Mouse (Mus musculus): ENCODE measurements around the gene Gpr45. TPM values are rescaled to one million over a fixed set of nuclear protein-coding genes. Genes with fewer than 3 reads are reported as not detected.

Gpr45 gene
- 15.0 and 15.2 TPM in 2 replicates for polyA plus RNA-seq (2014; fragmentation: Nextera tagmentation; extraction: Ambion mirVana)

DNA sequence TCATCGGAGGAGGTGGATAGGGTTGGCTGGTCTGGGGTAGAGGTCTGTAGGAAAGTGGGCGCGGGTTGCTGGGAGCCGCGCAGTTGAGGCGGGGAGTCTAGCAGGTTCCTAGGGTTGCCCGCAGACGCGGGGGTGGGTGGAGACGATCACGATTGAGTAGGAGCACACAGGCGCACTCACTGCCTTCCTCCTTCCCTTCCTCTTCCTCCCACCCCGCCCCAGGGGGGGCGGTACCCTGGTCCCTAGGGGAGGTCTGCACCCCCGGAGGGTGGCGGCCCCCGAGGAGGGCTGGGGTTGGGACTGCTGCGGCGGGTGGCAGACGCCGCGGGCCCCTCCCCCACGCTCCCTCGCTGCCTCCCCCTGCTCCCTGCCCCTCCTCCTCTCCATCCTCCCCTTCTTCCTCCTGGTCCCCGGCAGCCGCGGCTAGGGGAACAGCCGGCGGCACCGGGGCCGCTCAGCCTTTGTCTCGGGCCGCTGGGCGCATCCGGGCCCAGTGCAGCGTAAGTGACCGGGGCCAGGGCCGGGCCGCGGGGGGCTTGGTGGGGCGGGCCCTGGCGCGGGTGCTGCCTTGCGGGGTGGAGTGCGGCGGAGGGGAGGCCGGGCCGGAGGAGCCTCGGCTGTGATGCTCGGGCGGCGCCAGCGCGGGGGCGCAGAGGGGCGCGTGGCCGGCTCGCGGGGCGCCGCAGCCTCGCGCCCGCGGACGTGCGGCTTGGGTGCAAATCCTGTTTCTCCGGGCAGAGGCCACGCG lies at the start of gene Gpr45:
Gene Gpr45 (plus strand): TSS at position 139 of the 748 bp plus-strand sequence.
- 1% methylated on average over 50 of the region's 71 CpGs for WGBS
- ATAC-seq (replicated peaks; ENCODE audit: low FRiP score), result peak; percentile 91
- H3K4me3 ChIP-seq (ENCODE audit: low read depth, low read length), result peak within 1 kb of the TSS; percentile 82

DNA sequence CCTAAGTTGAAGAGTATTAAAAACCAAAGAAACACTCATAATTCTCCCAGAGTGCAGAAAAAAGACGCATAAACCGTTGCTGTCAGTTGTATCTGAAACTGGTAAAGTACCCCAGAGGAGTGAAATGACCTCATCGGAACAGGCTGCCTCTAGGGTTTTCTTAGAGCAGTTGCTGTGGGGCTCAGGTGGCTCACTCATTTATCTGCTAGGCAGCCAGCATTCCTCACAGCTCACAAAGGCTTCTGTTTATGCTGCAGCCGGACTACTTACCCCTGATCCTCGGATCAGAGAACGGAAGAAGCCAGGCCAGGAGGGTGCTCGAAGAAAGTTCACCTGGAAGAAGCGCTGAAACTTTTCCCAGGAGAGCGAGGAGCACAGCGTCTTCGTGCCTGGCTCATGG lies 47.5 kb upstream of the Gpr45 start:
- H3K4me3 ChIP-seq (ENCODE audit: low read depth, low read length), result no peak overlapping the region
- DNase-seq (ENCODE audit: low spot score) (no peak), ATAC-seq (replicated peaks; ENCODE audit: low FRiP score) (no peak)
- no peak overlapping the region for H3K4me2 ChIP-seq (ENCODE audit: low read depth, low read length, severe bottlenecking)
- H3K9ac ChIP-seq (ENCODE audit: low read length), result no peak overlapping the region
- WGBS, result 88% methylated on average over 11 of the region's 11 CpGs
- H3K4me1 ChIP-seq (replicated peaks; ENCODE audit: control insufficient read depth, insufficient read depth, low read length), result no peaks in the 10 kb centered on the region
- no peaks in the 10 kb centered on the region for H3K27me3 ChIP-seq (ENCODE audit: control insufficient read depth, insufficient read depth, low read length)
- no peak overlapping the region for H3K27ac ChIP-seq (ENCODE audit: low read depth, low read length)
- no peaks in the 10 kb centered on the region; the same call in 1 of the 2 replicates for H3K36me3 ChIP-seq (ENCODE audit: control insufficient read depth, insufficient read depth, low read length)
- no peaks in the 10 kb centered on the region for H3K9me3 ChIP-seq (ENCODE audit: control insufficient read depth, low read length)

More for the DNA sequence above, at the start of gene Gpr45:
- H3K36me3 ChIP-seq (ENCODE audit: control insufficient read depth, insufficient read depth, low read length), result no peaks in the 10 kb centered on the region
- DNase-seq (ENCODE audit: low spot score), result peak; percentile 88
- peak within 1 kb of the TSS; percentile 98 for H3K9ac ChIP-seq (ENCODE audit: low read length)
- H3K27me3 ChIP-seq (ENCODE audit: control insufficient read depth, insufficient read depth, low read length), result no peaks in the 10 kb centered on the region
- peak within 1 kb of the TSS; percentile 67 for H3K4me2 ChIP-seq (ENCODE audit: low read depth, low read length, severe bottlenecking)
- H3K9me3 ChIP-seq (ENCODE audit: control insufficient read depth, low read length), result no peaks in the 10 kb centered on the region
- H3K4me1 ChIP-seq (replicated peaks; ENCODE audit: control insufficient read depth, insufficient read depth, low read length), result no peaks in the 10 kb centered on the region; the same call in 1 of the 2 replicates
- peak within 1 kb of the TSS; percentile 74 for H3K27ac ChIP-seq (ENCODE audit: low read depth, low read length)

DNA sequence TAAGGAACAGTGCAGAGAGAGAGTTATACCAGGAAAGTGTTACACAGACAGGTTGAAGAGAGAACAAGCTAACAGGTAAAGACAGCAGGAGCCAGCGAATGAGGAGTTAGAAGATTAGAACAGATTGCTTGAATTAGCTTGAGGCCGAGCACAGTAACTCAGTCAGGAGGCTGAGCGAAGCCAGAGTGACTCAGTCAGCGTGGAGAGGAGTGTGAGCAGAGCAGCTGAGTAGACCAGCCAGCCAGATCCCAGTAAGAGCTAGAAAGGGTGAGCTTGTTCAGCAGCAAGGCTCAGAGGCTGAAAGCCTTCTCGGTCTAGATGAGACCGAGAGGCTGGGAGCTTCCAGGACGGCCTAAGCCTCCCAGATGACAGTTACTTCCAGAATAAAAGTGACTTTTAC lies 46.0 kb upstream of the Gpr45 start:
- Histone ChIP-seq H3K9ac (ENCODE audit: low read length) (no peak overlapping the region), H3K27ac (ENCODE audit: low read depth, low read length) (no peak overlapping the region), H3K4me2 (ENCODE audit: low read depth, low read length, severe bottlenecking) (no peak overlapping the region), H3K4me3 (ENCODE audit: low read depth, low read length) (no peak overlapping the region), H3K4me1 (replicated peaks; ENCODE audit: control insufficient read depth, insufficient read depth, low read length) (no peaks in the 10 kb centered on the region), H3K27me3 (ENCODE audit: control insufficient read depth, insufficient read depth, low read length) (no peaks in the 10 kb centered on the region), H3K9me3 (ENCODE audit: control insufficient read depth, low read length) (no peaks in the 10 kb centered on the region), H3K36me3 (ENCODE audit: control insufficient read depth, insufficient read depth, low read length) (no peaks in the 10 kb centered on the region)
- no peak for ATAC-seq (replicated peaks; ENCODE audit: low FRiP score)
- WGBS, result 78% methylated on average over 7 of the region's 7 CpGs
- DNase-seq (ENCODE audit: low spot score), result no peak

DNA sequence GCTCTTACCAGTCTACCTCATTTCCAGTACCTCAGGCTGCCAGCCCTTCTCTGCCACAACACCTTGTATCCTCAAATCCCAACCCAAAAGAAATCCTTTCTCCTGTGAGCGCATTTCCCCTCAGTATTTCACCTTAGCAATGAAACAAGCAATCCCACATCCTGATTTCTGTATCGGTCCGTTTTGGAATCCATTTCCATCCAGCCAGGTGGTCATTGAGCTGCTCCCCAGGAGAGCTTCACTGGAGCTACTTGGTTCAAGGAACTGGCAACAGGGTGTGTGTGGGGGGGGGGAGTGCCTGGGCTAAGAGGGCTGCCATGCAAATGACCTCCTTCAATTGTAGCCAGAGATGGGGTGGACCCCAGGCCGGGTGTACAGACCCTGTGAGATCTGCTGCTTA lies 45.5 kb upstream of the Gpr45 start:
- H3K27me3 ChIP-seq (ENCODE audit: control insufficient read depth, insufficient read depth, low read length), result no peaks in the 10 kb centered on the region
- H3K4me2 ChIP-seq (ENCODE audit: low read depth, low read length, severe bottlenecking), result no peak overlapping the region
- H3K27ac ChIP-seq (ENCODE audit: low read depth, low read length), result no peak overlapping the region
- ATAC-seq (replicated peaks; ENCODE audit: low FRiP score) (no peak), DNase-seq (ENCODE audit: low spot score) (no peak)
- H3K9ac ChIP-seq (ENCODE audit: low read length), result no peak overlapping the region
- no peaks in the 10 kb centered on the region for H3K9me3 ChIP-seq (ENCODE audit: control insufficient read depth, low read length)
- no peaks in the 10 kb centered on the region for H3K4me1 ChIP-seq (replicated peaks; ENCODE audit: control insufficient read depth, insufficient read depth, low read length)
- no peaks in the 10 kb centered on the region for H3K36me3 ChIP-seq (ENCODE audit: control insufficient read depth, insufficient read depth, low read length)
- H3K4me3 ChIP-seq (ENCODE audit: low read depth, low read length), result no peak overlapping the region
- WGBS, result 50% methylated on average over 4 of the region's 4 CpGs

- H3K4me3 ChIP-seq (ENCODE audit: low read depth, low read length), result no peak overlapping the region
- H3K9me3 ChIP-seq (ENCODE audit: control insufficient read depth, low read length), result no peaks in the 10 kb centered on the region
- peak; percentile 71 for ATAC-seq (replicated peaks; ENCODE audit: low FRiP score)
- no peaks in the 10 kb centered on the region for H3K27me3 ChIP-seq (ENCODE audit: control insufficient read depth, insufficient read depth, low read length)
- no peaks in the 10 kb centered on the region for H3K36me3 ChIP-seq (ENCODE audit: control insufficient read depth, insufficient read depth, low read length)
- no peaks in the 10 kb centered on the region for H3K4me1 ChIP-seq (replicated peaks; ENCODE audit: control insufficient read depth, insufficient read depth, low read length)
- no peak overlapping the region for H3K27ac ChIP-seq (ENCODE audit: low read depth, low read length)
- WGBS, result 18% methylated on average over 4 of the region's 4 CpGs
- DNase-seq (ENCODE audit: low spot score), result no peak
- H3K4me2 ChIP-seq (ENCODE audit: low read depth, low read length, severe bottlenecking), result no peak overlapping the region
- no peak overlapping the region for H3K9ac ChIP-seq (ENCODE audit: low read length)
These were observed 37.6 kb upstream of the Gpr45 start for GRCm38 (mm10) chr1:42915062-42915461.

- WGBS, result 83% methylated on average over 7 of the region's 7 CpGs
- H3K4me2 ChIP-seq (ENCODE audit: low read depth, low read length, severe bottlenecking), result no peak overlapping the region
These were observed 36.0 kb upstream of the Gpr45 start for GRCm38 (mm10) chr1:42916719-42917118.

DNA sequence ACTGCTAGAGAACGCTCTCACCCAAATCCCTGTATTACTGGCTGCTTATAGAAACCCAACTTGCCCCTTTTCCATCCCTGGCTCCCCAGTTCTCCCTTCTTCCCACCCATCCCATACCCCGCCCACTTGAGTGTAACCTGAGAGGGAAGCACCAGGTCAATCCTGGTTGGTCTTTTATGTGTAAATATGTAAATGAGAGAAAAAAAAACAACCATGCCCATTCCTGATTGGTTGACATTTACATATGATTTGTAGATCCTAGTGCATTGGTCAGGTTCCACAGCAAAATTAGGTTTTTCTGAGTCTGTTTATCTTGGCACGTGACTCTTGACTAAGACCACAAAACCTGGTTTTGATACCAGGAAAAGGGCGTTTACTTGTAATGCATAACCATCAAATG lies 34.8 kb upstream of the Gpr45 start:
- 17% methylated on average over 4 of the region's 4 CpGs for whole genome bisulfite sequencing

More at GRCm38 (mm10) chr1:42916719-42917118, 36.0 kb upstream of the Gpr45 start:
- Histone ChIP-seq H3K36me3 (ENCODE audit: control insufficient read depth, insufficient read depth, low read length) (no peaks in the 10 kb centered on the region), H3K4me1 (replicated peaks; ENCODE audit: control insufficient read depth, insufficient read depth, low read length) (no peaks in the 10 kb centered on the region), H3K27ac (ENCODE audit: low read depth, low read length) (no peak overlapping the region), H3K27me3 (ENCODE audit: control insufficient read depth, insufficient read depth, low read length) (no peaks in the 10 kb centered on the region), H3K9ac (ENCODE audit: low read length) (no peak overlapping the region), H3K9me3 (ENCODE audit: control insufficient read depth, low read length) (no peaks in the 10 kb centered on the region), H3K4me3 (ENCODE audit: low read depth, low read length) (no peak overlapping the region)
- ATAC-seq (replicated peaks; ENCODE audit: low FRiP score) (no peak), DNase-seq (ENCODE audit: low spot score) (no peak)

GRCm38 (mm10) chr1:42923924-42924323 lies 28.7 kb upstream of the Gpr45 start:
- ATAC-seq (replicated peaks; ENCODE audit: low FRiP score), result no peak
- no peak overlapping the region for H3K4me3 ChIP-seq (ENCODE audit: low read depth, low read length)
- 39% methylated on average over 5 of the region's 5 CpGs for WGBS
- H3K4me2 ChIP-seq (ENCODE audit: low read depth, low read length, severe bottlenecking), result no peak overlapping the region
- H3K27ac ChIP-seq (ENCODE audit: low read depth, low read length), result no peak overlapping the region
- H3K4me1 ChIP-seq (replicated peaks; ENCODE audit: control insufficient read depth, insufficient read depth, low read length), result 0 out of 2 replicates have a peak, but pooled peaks cover 2% of the 10 kb centered on the region
- no peaks in the 10 kb centered on the region for H3K27me3 ChIP-seq (ENCODE audit: control insufficient read depth, insufficient read depth, low read length)
- no peaks in the 10 kb centered on the region for H3K36me3 ChIP-seq (ENCODE audit: control insufficient read depth, insufficient read depth, low read length)
- H3K9me3 ChIP-seq (ENCODE audit: control insufficient read depth, low read length), result no peaks in the 10 kb centered on the region
- H3K9ac ChIP-seq (ENCODE audit: low read length), result no peak overlapping the region
- DNase-seq (ENCODE audit: low spot score), result no peak

More for the DNA sequence above, 34.8 kb upstream of the Gpr45 start:
- Histone ChIP-seq H3K36me3 (ENCODE audit: control insufficient read depth, insufficient read depth, low read length) (no peaks in the 10 kb centered on the region), H3K9ac (ENCODE audit: low read length) (no peak overlapping the region), H3K4me3 (ENCODE audit: low read depth, low read length) (no peak overlapping the region), H3K9me3 (ENCODE audit: control insufficient read depth, low read length) (no peaks in the 10 kb centered on the region), H3K27me3 (ENCODE audit: control insufficient read depth, insufficient read depth, low read length) (no peaks in the 10 kb centered on the region), H3K27ac (ENCODE audit: low read depth, low read length) (no peak overlapping the region), H3K4me1 (replicated peaks; ENCODE audit: control insufficient read depth, insufficient read depth, low read length) (no peaks in the 10 kb centered on the region), H3K4me2 (ENCODE audit: low read depth, low read length, severe bottlenecking) (no peak overlapping the region)
- no peak for DNase-seq (ENCODE audit: low spot score)
- ATAC-seq (replicated peaks; ENCODE audit: low FRiP score), result peak; percentile 57

DNA sequence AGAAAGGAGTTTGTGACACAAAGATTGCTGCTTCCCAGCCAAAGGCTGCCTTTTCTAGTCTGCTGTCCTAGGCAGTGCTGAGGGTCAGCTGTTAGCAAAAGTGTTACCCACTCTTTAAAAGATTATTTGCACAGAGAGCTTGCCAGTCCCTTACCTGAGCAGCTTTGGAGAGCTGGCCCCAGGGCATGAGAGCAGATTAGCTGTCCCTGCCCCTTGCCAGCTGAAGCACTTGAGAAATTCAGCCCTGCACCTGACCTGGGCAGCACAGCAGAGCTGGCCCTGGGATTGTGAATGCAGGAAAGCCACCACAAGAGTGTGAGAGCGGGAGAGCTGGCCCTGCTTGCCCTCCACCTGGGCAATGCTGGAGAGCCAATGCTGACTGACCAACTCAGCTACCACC lies 19.1 kb upstream of the Gpr45 start:
- H3K27me3 ChIP-seq (ENCODE audit: control insufficient read depth, insufficient read depth, low read length), result no peaks in the 10 kb centered on the region
- H3K4me3 ChIP-seq (ENCODE audit: low read depth, low read length), result no peak overlapping the region
- no peak for DNase-seq (ENCODE audit: low spot score)
- H3K9me3 ChIP-seq (ENCODE audit: control insufficient read depth, low read length), result no peaks in the 10 kb centered on the region
- H3K27ac ChIP-seq (ENCODE audit: low read depth, low read length), result no peak overlapping the region
- no peaks in the 10 kb centered on the region for H3K36me3 ChIP-seq (ENCODE audit: control insufficient read depth, insufficient read depth, low read length)
- H3K4me2 ChIP-seq (ENCODE audit: low read depth, low read length, severe bottlenecking), result no peak overlapping the region
- 90% methylated on average over 1 of the region's 1 CpGs for WGBS
- H3K9ac ChIP-seq (ENCODE audit: low read length), result no peak overlapping the region
- ATAC-seq (replicated peaks; ENCODE audit: low FRiP score), result no peak
- H3K4me1 ChIP-seq (replicated peaks; ENCODE audit: control insufficient read depth, insufficient read depth, low read length), result no peaks in the 10 kb centered on the region
